Mouse (Mus musculus): ENCODE results near the gene Mex3a.

DNA sequence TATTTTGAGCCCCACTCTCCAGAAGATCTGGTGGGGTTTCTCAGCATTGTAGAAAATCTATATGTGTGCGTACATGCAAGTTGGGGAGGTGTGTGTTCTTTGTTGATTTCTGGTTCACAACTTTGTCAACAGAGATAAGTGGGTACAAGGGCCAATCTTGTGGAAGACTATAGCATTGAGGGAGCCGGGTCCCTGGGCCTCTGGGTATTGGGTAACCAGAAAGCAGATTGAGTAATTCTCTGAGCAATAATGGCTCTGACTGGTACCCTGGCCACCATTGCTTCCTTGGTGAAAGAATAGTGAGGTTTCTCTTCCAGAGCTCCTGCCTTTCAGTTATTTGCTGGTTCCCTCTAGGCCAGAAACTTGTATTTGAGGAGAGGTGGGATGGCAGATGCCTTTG is 36.9 kb downstream of the Mex3a start:
- TF ChIP-seq CTCF (IDR thresholded peaks at IDR 0.05; ENCODE audit: borderline replicate concordance, insufficient read depth, low read depth, low read length) (no peak), POLR2A (IDR thresholded peaks at IDR 0.05; ENCODE audit: borderline replicate concordance, insufficient read depth, low read length) (no peak)

Measured in cerebellum, adult 2 months (tissue).